Mouse (Mus musculus): ENCODE results near the gene Olfr1086.
"Not testable (repeated sequence)": the region's sequence is repeated elsewhere in the genome, so short reads cannot be mapped to it uniquely, and the experiment has no call there.

The Olfr1086 gene

GRCm38 (mm10) chr2:86679992-86680391, at the start of gene Olfr1086:
Gene Olfr1086 (minus strand): TSS chr2:86680092.
- DNase-seq (ENCODE audit: low read depth): no peak

- DNase-seq (ENCODE audit: low read depth): no peak
Observed at GRCm38 (mm10) chr2:86698295-86698694, 18.4 kb upstream of the Olfr1086 start, which contains the start of gene Olfr1087. Gene Olfr1087 (minus strand): TSS chr2:86698395.

- DNase-seq (ENCODE audit: low read depth): no peak
Observed at GRCm38 (mm10) chr2:86661919-86662318, 18.0 kb downstream of the Olfr1086 start, which contains the start of gene Olfr1085. Gene Olfr1085 (minus strand): TSS chr2:86662019.

GRCm38 (mm10) chr2:86639625-86640024, 40.3 kb downstream of the Olfr1086 start, which contains the start of gene Olfr1084:
Gene Olfr1084 (minus strand): TSS chr2:86639725.
- not testable (repeated sequence) for DNase-seq (ENCODE audit: low read depth)
